ENCODE assay signal across 9 mouse cellular contexts in genomic region chr15:78894726-78895125, GRCm38 (mm10). TPM values are rescaled to one million over a fixed set of nuclear protein-coding genes. Genes with fewer than 3 reads are reported as not detected.
A peak's percentile ranks its signal among the peaks of the same experiment; 100 is the strongest.
DNase-seq lines count a peak whose midpoint lies in the region; ATAC-seq and TF ChIP-seq lines count a peak whose summit lies in the region.
"Had no signal": no experiment of that assay in that cellular context is flagged by ENCODE, and none has a peak within 500 bp of the region (broad histone marks: within the 10 kb centered on the region; RNA-seq: fewer than 3 reads in every experiment).

No protein-coding gene starts in this region.

- H3K4me2 ChIP-seq in kidney, postnatal 0 days (ENCODE audit: low read length) = no peak overlapping the region
- 0 out of 2 replicates have a peak overlapping the region, but pooled peaks have one; percentile 3 for H3K4me2 ChIP-seq in limb, embryonic 13.5 days (replicated peaks)
- no peak overlapping the region for H3K4me2 ChIP-seq in stomach, embryonic 16.5 days (ENCODE audit: low read depth, low read length)

- peaks cover 26% of the 10 kb centered on the region for H3K4me1 ChIP-seq in kidney, postnatal 0 days (replicated peaks; ENCODE audit: insufficient read depth, low read length)
- peaks cover 23% of the 10 kb centered on the region for H3K4me1 ChIP-seq in bone marrow, adult 2 months (ENCODE audit: control insufficient read depth, insufficient read depth, low read length)
- H3K4me1 ChIP-seq in limb, embryonic 13.5 days = peaks cover 41% of the 10 kb centered on the region
- peaks cover 54% of the 10 kb centered on the region for H3K4me1 ChIP-seq in stomach, embryonic 16.5 days (ENCODE audit: control insufficient read depth, insufficient read depth, low read length)

- ATAC-seq in kidney, postnatal 0 days (replicated peaks; ENCODE audit: low FRiP score, low read depth) = no peak
- ATAC-seq in limb, embryonic 13.5 days (ENCODE audit: low FRiP score, low read depth) = no peak
- ATAC-seq in stomach, embryonic 16.5 days (ENCODE audit: insufficient read depth, low FRiP score) = no peak

- WGBS in kidney, postnatal 0 days = 59% methylated on average over 13 of the region's 13 CpGs
- WGBS in bone marrow, adult 2 months = 10% methylated on average over 13 of the region's 13 CpGs
- 74% methylated on average over 13 of the region's 13 CpGs for WGBS in limb, embryonic 13.5 days
- 69% methylated on average over 13 of the region's 13 CpGs for WGBS in stomach, embryonic 16.5 days

- H3K4me3 ChIP-seq in kidney, postnatal 0 days (replicated peaks; ENCODE audit: low read depth, low read length) = no peak overlapping the region
- no peak overlapping the region for H3K4me3 ChIP-seq in bone marrow, adult 2 months (replicated peaks; ENCODE audit: control insufficient read depth, low read depth, low read length)
- H3K4me3 ChIP-seq in limb, embryonic 13.5 days = no peak overlapping the region
- no peak overlapping the region for H3K4me3 ChIP-seq in stomach, embryonic 16.5 days (replicated peaks; ENCODE audit: low read length)

- peak overlapping the region; percentile 13; the same call in 1 of the 2 replicates for H3K9ac ChIP-seq in kidney, postnatal 0 days (ENCODE audit: low read depth, low read length)
- peak overlapping the region; percentile 31; the same call in 1 of the 2 replicates for H3K9ac ChIP-seq in limb, embryonic 13.5 days
- peak overlapping the region; percentile 46; the same call in 1 of the 2 replicates for H3K9ac ChIP-seq in stomach, embryonic 16.5 days (ENCODE audit: low read length)

- H3K36me3 ChIP-seq in kidney, postnatal 0 days (ENCODE audit: insufficient read depth, low read length) = peaks cover 27% of the 10 kb centered on the region
- H3K36me3 ChIP-seq in limb, embryonic 13.5 days = peaks cover 58% of the 10 kb centered on the region
- H3K36me3 ChIP-seq in stomach, embryonic 16.5 days (ENCODE audit: control insufficient read depth, insufficient read depth, low read length) = peaks cover 15% of the 10 kb centered on the region; the same call in 1 of the 2 replicates

- no peak for DNase-seq in kidney, postnatal 0 days (ENCODE audit: low spot score)
- DNase-seq in kidney, postnatal 10 days = no peak
- DNase-seq in gastrocnemius, postnatal 4 days (ENCODE audit: low spot score in 2 of 2) = no peak
- DNase-seq in retina, postnatal 1 day = no peak
- no peak for DNase-seq in right cerebral cortex, postnatal 10 days (ENCODE audit: low spot score in 2 of 2)
- DNase-seq: lung, postnatal 14 days had no signal

- TF ChIP-seq POLR2A in bone marrow, adult 2 months (IDR thresholded peaks at IDR 0.05; ENCODE audit: borderline replicate concordance, control insufficient read depth, low read depth, low read length) = no peak

- TF ChIP-seq CTCF in kidney, postnatal 0 days (IDR thresholded peaks at IDR 0.05; ENCODE audit: low read depth) = no peak
- no peak for TF ChIP-seq CTCF in bone marrow, adult 2 months (IDR thresholded peaks at IDR 0.05; ENCODE audit: control insufficient read depth, insufficient read depth, low read length)

- peak overlapping the region; percentile 39; the same call in 1 of the 2 replicates for H3K27ac ChIP-seq in kidney, postnatal 0 days
- peak overlapping the region; percentile 70 for H3K27ac ChIP-seq in bone marrow, adult 2 months (ENCODE audit: control insufficient read depth, insufficient read depth, low read depth, low read length, poor library complexity)
- peak overlapping the region; percentile 44; the same call in 1 of the 2 replicates for H3K27ac ChIP-seq in limb, embryonic 13.5 days
- peak overlapping the region; percentile 35 for H3K27ac ChIP-seq in stomach, embryonic 16.5 days (ENCODE audit: low read length)

- H3K9me3 ChIP-seq in kidney, postnatal 0 days (replicated peaks; ENCODE audit: low read length) = no peaks in the 10 kb centered on the region
- H3K9me3 ChIP-seq in limb, embryonic 13.5 days = no peaks in the 10 kb centered on the region
- H3K9me3 ChIP-seq in stomach, embryonic 16.5 days (replicated peaks; ENCODE audit: control insufficient read depth, low read length) = no peaks in the 10 kb centered on the region

- H3K27me3 ChIP-seq in kidney, postnatal 0 days (ENCODE audit: insufficient read depth, low read length) = no peaks in the 10 kb centered on the region
- no peaks in the 10 kb centered on the region for H3K27me3 ChIP-seq in limb, embryonic 13.5 days
- H3K27me3 ChIP-seq in stomach, embryonic 16.5 days (ENCODE audit: control insufficient read depth, insufficient read depth, low read length) = no peaks in the 10 kb centered on the region

RNA-seq across cellular contexts. Expression of gene Gm49510, which starts 4.7 kb away (rescaled TPM):
- 0.30 TPM in 1 of 2 replicates, not detected in the other for polyA plus RNA-seq in kidney, postnatal 0 days (2015; fragmentation: Nextera tagmentation; extraction: Ambion mirVana)
- not detected in 2 replicates for polyA plus RNA-seq in bone marrow, adult 2 months (2011; ENCODE audit: insufficient read depth, insufficient read length, low replicate concordance, missing spikeins)
- 0.34 and 0.71 TPM in 2 replicates for polyA plus RNA-seq in limb, embryonic 13.5 days (2015; fragmentation: Nextera tagmentation; extraction: Ambion mirVana)
- 0.32 and 0.46 TPM in 2 replicates for polyA plus RNA-seq in stomach, embryonic 16.5 days (2015; fragmentation: Nextera tagmentation; extraction: Ambion mirVana)
- not detected for total RNA-seq in gastrocnemius, postnatal 4 days (2021)

RNA-seq across cellular contexts. Expression of gene Sh3bp1, which starts 4.8 kb away (rescaled TPM):
- polyA plus RNA-seq in kidney, postnatal 0 days (2015; fragmentation: Nextera tagmentation; extraction: Ambion mirVana) = 19.6 and 24.6 TPM in 2 replicates
- 18.9 and 63.2 TPM in 2 replicates for polyA plus RNA-seq in bone marrow, adult 2 months (2011; ENCODE audit: insufficient read depth, insufficient read length, low replicate concordance, missing spikeins)
- 43.7 and 51.3 TPM in 2 replicates for polyA plus RNA-seq in limb, embryonic 13.5 days (2015; fragmentation: Nextera tagmentation; extraction: Ambion mirVana)
- polyA plus RNA-seq in stomach, embryonic 16.5 days (2015; fragmentation: Nextera tagmentation; extraction: Ambion mirVana) = 42.1 and 44.5 TPM in 2 replicates
- 10 to 100 TPM; 14.6 to 16.4 TPM for total RNA-seq in gastrocnemius, postnatal 4 days (2021)

RNA-seq across cellular contexts. Expression of gene Gga1, which starts 17.7 kb away (rescaled TPM):
- 41.5 and 42.8 TPM in 2 replicates for polyA plus RNA-seq in kidney, postnatal 0 days (2015; fragmentation: Nextera tagmentation; extraction: Ambion mirVana)
- 25.8 and 55.3 TPM in 2 replicates for polyA plus RNA-seq in bone marrow, adult 2 months (2011; ENCODE audit: insufficient read depth, insufficient read length, low replicate concordance, missing spikeins)
- polyA plus RNA-seq in limb, embryonic 13.5 days (2015; fragmentation: Nextera tagmentation; extraction: Ambion mirVana) = 42.0 and 46.5 TPM in 2 replicates
- 48.4 and 51.4 TPM in 2 replicates for polyA plus RNA-seq in stomach, embryonic 16.5 days (2015; fragmentation: Nextera tagmentation; extraction: Ambion mirVana)
- total RNA-seq in gastrocnemius, postnatal 4 days (2021) = 10 to 100 TPM; 36.8 to 40.9 TPM

RNA-seq across cellular contexts. Expression of gene Pdxp, which starts 19.0 kb away (rescaled TPM):
- 7.1 and 7.8 TPM in 2 replicates for polyA plus RNA-seq in kidney, postnatal 0 days (2015; fragmentation: Nextera tagmentation; extraction: Ambion mirVana)
- polyA plus RNA-seq in bone marrow, adult 2 months (2011; ENCODE audit: insufficient read depth, insufficient read length, low replicate concordance, missing spikeins) = 5.7 and 8.0 TPM in 2 replicates
- 19.1 and 20.3 TPM in 2 replicates for polyA plus RNA-seq in limb, embryonic 13.5 days (2015; fragmentation: Nextera tagmentation; extraction: Ambion mirVana)
- polyA plus RNA-seq in stomach, embryonic 16.5 days (2015; fragmentation: Nextera tagmentation; extraction: Ambion mirVana) = 5.1 and 5.9 TPM in 2 replicates
- total RNA-seq in gastrocnemius, postnatal 4 days (2021) = 10 to 100 TPM; 16.4 to 21.7 TPM

RNA-seq across cellular contexts. Expression of gene Lgals1, which starts 31.8 kb away (rescaled TPM):
- 576 and 592 TPM in 2 replicates for polyA plus RNA-seq in kidney, postnatal 0 days (2015; fragmentation: Nextera tagmentation; extraction: Ambion mirVana)
- polyA plus RNA-seq in bone marrow, adult 2 months (2011; ENCODE audit: insufficient read depth, insufficient read length, low replicate concordance, missing spikeins) = 75.3 and 222 TPM in 2 replicates
- polyA plus RNA-seq in limb, embryonic 13.5 days (2015; fragmentation: Nextera tagmentation; extraction: Ambion mirVana) = 1,866 and 1,947 TPM in 2 replicates
- 1,528 and 1,531 TPM in 2 replicates for polyA plus RNA-seq in stomach, embryonic 16.5 days (2015; fragmentation: Nextera tagmentation; extraction: Ambion mirVana)
- total RNA-seq in gastrocnemius, postnatal 4 days (2021) = 1,000 to 10,000 TPM; 1,203 to 1,363 TPM
